Mouse (Mus musculus): ENCODE measurements at regions not wholly inside any gene's neighbourhood (a gene's known extent, or its start where the extent isn't known, plus 50 kb on each side); places are given as distances from the start of the nearest gene placed in this dataset.
A peak's percentile ranks its signal among the peaks of the same experiment; 100 is the strongest.

DNA sequence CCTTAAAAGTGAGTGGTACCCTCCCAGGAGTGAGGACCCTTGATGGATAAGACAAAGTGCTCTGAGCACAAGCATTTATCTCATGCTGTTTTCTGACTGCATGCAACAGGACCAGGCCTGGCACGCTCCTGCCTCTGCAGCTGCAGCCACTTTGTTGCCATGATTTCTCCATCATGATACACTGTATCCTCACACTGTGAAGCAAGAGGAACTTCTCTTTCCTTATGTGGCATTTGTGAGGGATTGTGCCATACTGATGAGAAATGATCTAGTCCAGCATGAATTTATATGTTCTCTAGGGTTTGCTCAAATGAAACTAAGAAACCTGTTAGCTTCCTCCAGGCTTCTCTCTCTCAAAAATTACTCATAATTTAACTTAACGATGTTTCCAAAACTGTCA is 380.2 kb upstream of the Trib2 start:
- no peak for DNase-seq (ENCODE audit: extremely low read depth, low read depth, low spot score)

DNA sequence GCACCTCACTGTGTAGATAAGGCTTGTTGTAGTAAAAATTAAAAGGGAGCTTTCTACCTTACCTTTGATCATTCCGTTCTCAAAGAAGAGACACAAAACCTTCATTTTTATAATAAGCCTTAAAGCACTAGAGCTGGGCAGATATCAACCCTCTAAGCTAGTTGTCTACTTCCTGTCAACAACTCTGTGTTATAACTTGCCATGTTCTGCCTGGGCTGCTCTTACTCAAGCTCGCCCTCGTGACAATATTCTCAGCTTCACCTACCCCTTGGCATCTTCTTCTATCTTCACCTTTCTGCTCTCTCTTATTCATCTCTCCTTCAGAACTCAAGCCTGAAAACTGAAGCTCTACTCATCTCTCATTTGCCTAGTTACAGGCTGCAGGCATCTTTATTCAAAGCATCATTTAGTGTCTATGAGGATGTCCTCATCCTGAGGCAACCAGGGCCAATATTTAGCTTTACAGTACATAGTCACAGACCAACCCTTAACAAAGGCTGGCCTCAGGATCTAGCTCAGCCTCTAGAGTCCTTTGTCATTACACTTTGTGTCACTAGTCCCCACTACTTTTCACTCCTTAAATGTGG is 375.2 kb upstream of the Trib2 start:
- DNase-seq (ENCODE audit: extremely low read depth, low read depth, low spot score), result no peak

DNA sequence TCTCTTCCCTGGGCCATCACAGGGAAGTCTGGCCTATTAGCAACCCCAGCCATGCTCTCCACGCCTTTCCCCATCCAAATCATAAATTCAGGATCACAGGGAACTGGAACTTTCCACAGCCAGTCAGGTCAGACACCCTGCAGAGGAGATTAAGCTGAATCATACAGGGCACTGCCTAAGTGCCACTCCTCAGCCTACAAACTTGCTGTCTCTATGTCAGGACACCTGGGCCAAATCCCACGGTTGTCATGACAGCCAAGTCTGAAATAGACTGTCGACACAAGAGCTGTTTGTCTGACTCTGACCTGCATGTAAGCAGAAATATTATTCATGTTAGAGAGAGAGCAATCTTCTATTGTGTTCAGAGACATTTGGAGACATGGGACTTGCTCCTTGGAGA is 374.0 kb upstream of the Trib2 start:
- DNase-seq (ENCODE audit: extremely low read depth, low read depth, low spot score), result no peak

DNA sequence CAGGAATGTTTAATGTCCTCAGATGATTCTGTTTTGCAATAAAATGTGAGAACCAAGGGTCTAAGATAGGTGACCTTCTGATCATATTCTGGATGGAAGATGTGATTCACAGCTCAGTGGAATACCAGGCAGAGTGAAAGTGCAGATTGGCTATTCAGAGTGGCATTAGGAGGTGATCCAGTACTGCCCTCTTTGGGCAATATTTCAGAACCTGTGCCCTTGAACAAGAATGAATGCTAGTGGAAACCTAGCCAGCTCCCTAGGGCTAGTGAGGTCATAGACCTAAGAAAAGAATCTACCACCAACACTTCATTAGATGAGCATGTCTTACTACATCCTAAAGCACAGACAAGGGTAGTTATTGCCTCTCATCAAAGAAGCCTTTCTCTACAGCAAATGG is 372.7 kb upstream of the Trib2 start:
- DNase-seq (ENCODE audit: extremely low read depth, low read depth, low spot score), result no peak

DNA sequence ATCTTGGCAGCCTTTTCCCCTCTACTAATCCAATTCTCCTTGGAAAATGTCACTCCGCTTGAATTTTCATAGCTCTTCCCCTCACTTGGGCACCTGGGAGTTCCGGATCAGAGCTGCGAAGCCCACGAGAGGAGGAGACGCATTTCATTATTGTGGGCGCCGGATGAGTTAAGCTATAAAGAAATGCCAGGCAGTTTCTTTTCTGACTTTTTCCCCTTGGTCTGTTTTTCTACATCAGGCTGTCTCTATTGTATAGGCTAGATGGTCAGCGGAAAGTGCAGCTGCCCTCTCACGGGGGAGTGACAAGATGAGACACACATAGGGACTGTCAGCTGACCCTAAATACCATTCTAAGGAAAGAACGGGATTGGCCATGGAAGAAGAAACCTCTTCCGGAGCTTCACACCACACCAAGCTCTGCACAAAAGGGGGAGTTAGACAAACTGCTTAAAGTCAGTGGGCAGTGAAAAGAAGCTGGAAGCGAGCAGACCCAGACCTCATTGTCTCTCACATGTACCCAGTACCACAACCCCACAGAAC is 369.3 kb upstream of the Trib2 start:
- DNase-seq (ENCODE audit: extremely low read depth, low read depth, low spot score), result no peak

DNA sequence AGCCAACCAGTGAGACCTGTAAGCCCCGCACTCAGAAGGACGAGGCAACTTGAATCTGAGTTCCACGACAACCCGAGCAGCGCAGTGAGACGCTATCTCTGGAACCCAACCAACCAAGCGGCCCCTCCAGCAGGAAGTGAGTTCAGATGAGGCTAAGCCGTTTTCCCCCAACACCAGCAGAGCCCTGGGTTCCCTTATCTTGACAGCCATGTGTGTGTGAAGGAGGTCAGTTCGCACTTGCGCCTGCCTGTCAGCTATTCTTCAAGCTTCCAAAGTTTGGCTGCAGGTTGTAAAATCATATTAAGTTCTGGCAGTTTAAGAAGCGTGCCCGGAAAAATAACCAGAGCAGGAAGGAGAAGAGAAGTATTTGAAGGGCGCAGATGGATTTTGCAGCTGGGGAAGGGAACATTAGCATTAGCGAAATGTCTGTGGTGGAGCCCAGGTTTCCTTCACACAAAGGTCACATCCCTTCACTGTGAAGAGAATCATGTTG is 368.8 kb upstream of the Trib2 start:
- DNase-seq (ENCODE audit: extremely low read depth, low read depth, low spot score), result no peak

DNA sequence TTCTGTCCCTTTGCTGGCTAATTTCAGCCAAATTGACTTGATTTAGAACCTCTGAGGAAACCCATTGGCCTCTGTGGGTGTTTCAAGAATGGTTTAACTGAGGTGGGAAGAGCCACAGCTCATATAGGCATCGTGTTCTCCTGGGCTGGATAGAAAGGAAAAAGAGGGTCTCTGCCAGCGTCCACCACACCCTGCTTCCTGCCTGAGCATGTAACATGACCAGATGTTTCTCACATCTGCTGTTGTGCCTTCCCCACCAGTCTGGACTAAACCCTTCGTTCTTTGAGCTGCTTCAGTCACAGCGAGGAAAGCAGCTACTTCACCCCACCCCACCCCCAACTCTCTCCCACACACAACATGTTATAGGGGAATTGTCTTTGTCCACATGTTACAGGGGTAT is 366.3 kb upstream of the Trib2 start:
- DNase-seq (ENCODE audit: extremely low read depth, low read depth, low spot score), result no peak

DNA sequence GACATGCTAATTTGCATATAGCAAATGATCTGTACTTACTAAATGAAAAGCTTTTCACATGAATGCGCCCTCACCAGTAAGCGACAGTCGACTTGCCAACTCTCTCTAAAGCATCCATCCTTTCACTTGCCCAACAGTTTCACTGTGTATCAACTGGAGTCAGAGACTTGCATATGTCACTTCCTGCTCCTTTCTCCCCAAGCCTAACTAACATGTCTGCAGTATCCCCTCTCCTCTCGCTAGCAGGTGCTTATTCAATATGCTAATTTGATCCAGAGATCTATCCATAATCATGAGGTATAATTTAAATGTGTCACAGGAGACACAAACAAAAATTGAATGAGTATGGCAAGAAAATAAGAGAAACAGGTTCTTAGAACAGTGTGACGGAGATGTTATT is 364.9 kb upstream of the Trib2 start:
- no peak for DNase-seq (ENCODE audit: extremely low read depth, low read depth, low spot score)

DNA sequence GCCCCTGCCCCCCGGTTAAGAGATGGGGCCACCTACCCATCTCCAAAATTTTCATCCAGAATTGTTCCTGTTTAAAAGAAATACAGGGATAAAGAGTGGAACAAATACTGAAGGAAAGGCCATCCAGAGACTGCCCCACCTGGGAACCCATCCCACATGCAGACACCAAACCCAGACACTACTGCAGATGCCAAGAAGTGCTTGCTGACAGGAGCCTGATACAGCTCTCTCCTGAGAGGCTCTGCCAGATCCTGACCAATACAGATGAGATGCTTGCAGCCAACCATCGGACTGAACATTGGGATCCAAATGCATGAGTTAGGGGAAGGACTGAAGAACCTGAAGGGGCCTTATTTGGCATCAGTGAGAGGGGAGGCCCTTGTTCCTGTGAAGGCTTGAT is 363.2 kb upstream of the Trib2 start:
- no peak for DNase-seq (ENCODE audit: extremely low read depth, low read depth, low spot score)

DNA sequence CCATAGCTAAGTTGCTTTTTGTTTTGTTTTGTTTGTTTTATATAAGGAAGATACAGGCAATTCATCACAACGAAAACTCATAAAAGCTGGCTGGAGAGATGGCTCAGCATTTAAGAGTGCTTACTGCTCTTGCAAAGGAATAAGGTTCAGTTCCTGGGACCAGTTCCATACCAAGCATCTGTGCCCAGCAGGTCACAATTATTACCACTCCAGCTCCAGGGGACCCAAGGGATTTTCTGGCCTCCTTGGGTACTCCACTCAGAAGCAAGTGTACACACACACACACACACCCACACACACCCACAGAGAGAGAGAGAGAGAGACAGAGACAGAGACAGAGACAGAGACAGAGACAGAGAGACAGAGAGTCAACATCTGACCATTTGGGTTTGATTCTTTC is 359.6 kb upstream of the Trib2 start:
- no peak for DNase-seq (ENCODE audit: extremely low read depth, low read depth, low spot score)

DNA sequence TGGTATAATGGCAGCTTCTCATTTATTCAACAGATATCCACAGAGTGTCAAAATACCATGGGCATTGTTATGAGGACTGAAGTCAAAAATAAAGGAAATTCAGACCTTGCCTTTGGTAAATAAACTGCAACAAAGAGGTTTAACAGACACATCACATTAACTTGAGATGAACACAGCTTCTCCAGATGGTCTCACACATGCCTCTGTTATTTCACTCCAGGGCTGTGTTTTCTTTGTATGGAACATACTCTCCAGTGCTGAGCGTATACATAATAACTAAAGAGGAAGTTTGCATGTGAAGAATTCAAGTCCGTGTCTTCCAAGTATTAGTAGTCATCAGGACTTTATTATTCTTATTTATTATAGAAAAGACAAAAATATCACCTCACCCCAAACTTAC is 355.5 kb upstream of the Trib2 start:
- DNase-seq (ENCODE audit: extremely low read depth, low read depth, low spot score), result no peak

DNA sequence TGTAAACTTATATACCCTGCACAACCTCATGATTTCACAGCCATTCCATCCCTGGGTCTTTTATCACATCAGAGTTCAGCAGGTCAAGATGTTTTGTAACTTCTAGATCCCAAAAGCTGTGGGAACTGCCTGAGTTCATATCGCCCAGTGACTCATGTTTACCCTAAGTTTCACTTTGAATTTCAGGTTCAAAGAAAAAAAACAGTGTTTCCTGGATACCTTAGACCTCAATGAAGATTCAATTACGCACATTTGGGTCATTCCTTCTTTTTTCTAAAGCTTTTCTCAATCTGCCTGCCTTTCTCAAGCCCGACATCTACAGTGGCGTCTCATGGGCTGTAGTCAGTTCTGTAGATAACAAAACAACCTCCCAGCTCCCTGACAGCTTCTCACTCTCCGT is 354.9 kb upstream of the Trib2 start:
- DNase-seq (ENCODE audit: extremely low read depth, low read depth, low spot score), result no peak

DNA sequence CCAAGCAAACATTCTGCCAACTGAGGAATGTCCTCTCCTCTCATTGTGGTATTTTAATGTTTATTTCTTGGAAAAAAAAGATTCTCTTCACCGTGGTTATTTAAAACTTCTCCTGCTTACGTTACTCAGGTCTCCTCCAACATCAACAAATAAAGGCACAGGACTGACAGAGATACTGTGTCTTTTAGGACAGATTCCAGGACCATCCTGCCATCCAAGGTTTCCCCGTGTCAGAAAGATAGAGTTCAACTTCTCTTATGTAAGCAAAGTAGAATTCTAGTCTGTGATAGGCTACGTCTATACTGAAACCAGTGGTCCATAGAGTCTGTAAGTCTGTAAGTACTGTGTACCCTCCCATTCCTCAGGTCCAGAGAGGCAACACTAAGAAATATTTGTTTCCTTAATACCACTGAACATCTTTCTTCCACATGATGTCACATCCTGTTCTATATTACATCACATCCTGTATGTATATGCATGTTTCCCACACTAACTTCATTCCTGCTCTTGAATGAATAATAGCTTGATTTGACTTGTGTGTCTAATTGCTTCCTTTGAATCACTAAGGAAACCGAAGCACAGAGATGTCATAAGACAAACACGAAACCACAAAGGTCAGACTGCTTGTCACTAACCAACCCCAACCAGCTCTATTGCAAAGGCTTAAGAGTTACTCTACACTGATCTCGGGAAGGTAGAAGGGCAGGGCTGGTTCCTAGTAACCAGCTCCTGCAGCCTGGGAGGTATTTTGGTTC is 353.2 kb upstream of the Trib2 start:
- no peak for DNase-seq (ENCODE audit: extremely low read depth, low read depth, low spot score)

DNA sequence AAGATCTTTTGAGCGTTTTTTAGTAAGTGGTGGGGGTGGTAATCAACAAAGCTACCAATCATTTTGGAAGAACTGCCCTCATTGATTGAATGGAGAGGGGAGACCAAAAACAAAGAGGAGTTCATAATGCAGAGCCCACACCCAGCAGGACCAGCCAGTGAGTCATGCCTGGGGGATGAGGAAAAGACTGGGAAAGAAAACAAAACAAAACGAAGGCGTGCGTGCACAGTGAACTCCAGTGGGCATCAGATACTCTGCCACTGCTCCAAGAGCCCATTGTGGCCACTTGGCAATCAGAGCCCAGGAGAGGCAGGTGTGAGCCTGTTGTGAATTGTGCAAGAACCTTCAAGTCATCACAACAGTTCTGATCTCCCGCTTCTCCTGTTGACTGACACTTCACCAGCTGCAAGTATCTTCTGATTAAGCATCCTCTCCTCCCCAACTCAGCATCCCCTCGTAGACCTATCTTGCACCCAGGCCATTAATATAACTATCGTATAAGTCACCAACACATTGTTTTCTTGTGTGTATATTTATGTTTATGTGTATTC is 351.1 kb upstream of the Trib2 start:
- DNase-seq (ENCODE audit: extremely low read depth, low read depth, low spot score), result peak; percentile 13

DNA sequence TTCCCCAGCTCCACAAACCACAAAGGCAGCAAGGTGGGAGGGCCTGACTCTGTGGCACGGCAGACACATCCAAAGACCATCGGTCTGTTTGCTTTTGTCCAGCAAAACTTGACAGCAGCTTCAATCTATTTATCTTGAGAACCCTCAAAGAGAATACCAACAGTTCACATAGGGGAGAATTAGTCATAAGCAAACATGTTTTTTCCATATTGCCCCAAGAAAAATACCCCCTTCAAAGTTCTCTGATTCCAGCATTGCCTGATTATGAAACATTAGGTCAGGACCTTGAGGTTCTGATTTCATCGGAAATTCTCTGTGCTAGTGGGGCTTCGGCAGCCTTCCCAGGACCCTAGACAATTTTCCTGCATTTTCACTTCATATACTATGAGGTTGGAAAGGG is 348.4 kb upstream of the Trib2 start:
- DNase-seq (ENCODE audit: extremely low read depth, low read depth, low spot score), result no peak

DNA sequence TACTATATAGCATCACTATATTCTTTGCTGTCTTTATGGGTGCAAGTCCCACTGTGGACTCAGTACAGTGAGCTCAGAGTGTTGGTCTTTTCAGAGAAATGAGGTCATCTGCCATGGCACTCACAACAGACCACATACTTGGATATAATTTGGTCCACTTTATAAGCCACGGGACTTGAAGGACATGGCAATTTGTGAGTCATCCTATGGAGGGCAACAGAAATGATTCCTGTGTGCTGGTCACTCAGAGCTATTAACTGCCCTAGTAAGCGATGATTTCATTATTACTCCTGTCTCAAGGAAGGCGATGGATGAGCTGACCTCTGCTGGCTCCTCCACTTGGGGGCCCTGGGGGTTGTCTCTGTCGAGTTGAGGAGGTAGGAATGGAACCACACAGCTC is 345.2 kb upstream of the Trib2 start:
- DNase-seq (ENCODE audit: extremely low read depth, low read depth, low spot score), result no peak

DNA sequence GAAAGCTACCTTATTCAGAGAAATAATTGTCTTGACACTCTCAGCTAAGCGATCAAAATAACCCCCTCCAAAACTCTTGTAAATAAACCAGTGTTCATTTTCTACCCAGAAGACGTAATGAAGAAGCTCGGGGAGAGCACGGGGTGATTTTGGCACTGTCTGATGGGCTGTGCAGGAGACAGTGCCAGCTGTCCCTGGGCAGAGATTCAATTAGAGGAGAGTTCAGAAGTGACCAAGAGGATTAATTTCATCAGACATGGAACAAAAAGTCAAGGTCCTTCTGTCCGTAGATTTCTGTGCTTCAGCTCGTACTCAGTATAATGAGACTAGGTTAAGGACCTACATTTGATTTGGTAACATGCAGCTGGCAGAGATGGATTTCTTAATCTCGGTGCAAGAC is 341.2 kb upstream of the Trib2 start:
- no peak for DNase-seq (ENCODE audit: extremely low read depth, low read depth, low spot score)

DNA sequence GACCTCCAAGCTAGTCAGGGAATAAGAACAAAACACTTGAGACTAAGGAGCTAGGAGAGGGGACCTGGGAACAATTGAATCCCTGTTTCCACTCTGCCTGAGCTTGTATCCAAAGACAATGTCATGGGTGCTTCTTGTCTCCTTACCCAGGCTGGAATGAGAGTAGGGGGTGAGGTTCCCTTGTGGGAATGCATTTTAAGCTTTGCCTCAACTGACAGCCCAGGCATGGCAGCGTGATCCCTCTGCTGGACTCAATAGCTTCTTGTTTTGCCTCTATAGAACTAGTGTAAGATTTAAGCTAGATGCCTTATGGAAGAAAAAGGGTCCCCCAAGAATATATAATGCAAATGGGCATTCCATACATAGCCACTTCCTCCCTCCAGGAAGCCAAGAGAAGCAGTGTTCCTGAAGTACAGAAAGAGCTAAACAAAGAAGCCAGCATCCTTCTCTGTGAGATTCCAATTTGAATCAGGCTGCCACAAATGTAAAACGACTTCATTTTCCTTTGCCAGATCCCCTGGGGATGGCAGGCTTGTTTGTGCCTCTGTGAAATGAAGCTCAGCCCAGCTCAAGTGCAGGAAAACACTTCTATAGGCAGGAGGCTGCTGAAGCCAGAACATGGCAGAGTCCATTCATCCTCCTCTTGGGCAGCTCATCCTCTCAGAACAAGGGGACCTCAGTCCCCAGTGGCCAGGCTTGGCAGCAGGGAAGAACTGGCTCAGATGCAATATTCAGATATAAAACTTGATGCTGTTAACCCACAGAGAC is 339.3 kb upstream of the Trib2 start:
- no peak for DNase-seq (ENCODE audit: extremely low read depth, low read depth, low spot score)

DNA sequence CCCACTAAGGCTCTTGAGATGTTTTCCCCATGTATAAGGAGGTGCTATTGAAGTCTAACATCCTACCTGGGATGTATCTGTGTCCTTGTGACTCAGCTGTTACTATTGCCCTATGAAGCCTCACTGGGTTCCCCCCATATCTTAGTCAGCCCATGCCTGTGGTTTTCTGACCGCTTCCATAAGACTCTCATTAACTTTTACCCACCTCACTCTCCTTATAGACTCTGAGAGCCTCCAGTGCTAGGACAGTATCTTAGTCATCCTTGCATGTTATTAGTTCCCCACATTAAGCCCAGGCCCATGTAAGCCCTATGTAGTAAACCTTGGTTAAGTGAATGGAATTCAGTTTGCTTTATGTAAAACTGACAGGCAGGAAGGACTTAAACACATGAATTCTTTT is 337.5 kb upstream of the Trib2 start:
- no peak for DNase-seq (ENCODE audit: extremely low read depth, low read depth, low spot score)

DNA sequence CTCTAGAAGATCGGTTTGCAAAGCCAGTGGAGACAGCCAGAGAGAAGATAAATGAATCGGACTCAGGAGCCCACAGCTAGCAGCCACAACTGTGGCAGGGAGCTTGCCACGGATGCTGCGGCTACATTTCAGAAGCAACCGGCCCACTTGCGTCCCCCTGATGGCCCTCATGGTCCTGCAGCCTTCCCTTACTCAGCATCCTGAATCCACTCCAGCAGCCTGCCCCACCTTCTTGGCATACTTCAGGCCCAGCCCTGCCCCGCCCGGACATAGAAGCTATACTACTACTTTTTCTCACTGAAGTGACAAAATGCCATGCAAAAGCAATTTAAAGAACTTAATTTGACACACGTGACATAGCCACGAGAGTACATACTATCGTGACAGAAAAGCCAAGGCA is 335.4 kb upstream of the Trib2 start:
- no peak for DNase-seq (ENCODE audit: extremely low read depth, low read depth, low spot score)

DNA sequence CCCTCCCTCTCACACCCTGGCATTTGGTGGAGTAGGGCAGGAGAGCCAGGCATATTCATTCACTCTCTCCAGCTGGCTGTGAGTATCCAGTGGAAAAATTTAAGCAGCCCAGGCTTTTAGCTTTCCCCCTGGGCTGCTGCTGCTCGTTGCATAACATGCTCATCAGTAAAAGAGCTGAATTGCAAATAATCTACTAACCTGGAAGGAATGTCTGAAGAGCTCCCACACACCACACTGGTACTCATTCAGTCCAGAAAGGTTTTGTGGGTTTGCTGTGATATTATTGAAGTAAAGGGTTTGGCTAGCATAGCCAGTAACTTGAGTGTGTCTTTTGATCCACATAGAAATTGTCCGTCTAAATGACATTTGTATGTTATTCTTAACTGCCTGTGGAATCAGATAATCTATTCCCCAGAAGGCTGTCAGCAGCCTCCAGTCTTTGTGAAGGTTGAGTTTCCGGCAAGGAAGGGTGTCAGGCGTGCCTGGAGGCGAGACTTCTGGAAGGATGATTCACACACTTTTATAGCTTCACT is 334.5 kb upstream of the Trib2 start:
- DNase-seq (ENCODE audit: extremely low read depth, low read depth, low spot score), result no peak
